Mouse (Mus musculus): ENCODE results near the gene Sowahd.
A peak's percentile ranks its signal among the peaks of the same experiment; 100 is the strongest.
"Not testable (repeated sequence)": the region's sequence is repeated elsewhere in the genome, so short reads cannot be mapped to it uniquely, and the experiment has no call there.

Sowahd gene

GRCm38 (mm10) chrX:37048066-37048889 lies at the start of gene Sowahd:
Sowahd (plus strand) TSS chrX:37048845.
- DNase-seq (ENCODE audit: low spot score in 2 of 2): no peak

- DNase-seq (ENCODE audit: low spot score in 2 of 2): no peak
Measured at GRCm38 (mm10) chrX:37013870-37014269, 34.8 kb upstream of the Sowahd start.

- DNase-seq (ENCODE audit: low spot score in 2 of 2): no peak
Measured at GRCm38 (mm10) chrX:37018150-37018654, 30.4 kb upstream of the Sowahd start.

- no peak for DNase-seq (ENCODE audit: low spot score in 2 of 2)
Measured at GRCm38 (mm10) chrX:37019045-37019444, 29.6 kb upstream of the Sowahd start.

GRCm38 (mm10) chrX:37022690-37023089 lies 26.0 kb upstream of the Sowahd start:
- DNase-seq (ENCODE audit: low spot score in 2 of 2): peak; percentile 8 to 38

GRCm38 (mm10) chrX:37023652-37024309 lies 24.9 kb upstream of the Sowahd start:
- DNase-seq (ENCODE audit: low spot score in 2 of 2): no peak

- peak; percentile 14 to 36 for DNase-seq (ENCODE audit: low spot score in 2 of 2)
Measured at GRCm38 (mm10) chrX:37028378-37028777, 20.3 kb upstream of the Sowahd start.

GRCm38 (mm10) chrX:37042726-37043125 lies 5.9 kb upstream of the Sowahd start:
- DNase-seq (ENCODE audit: low spot score in 2 of 2): peak in 1 of 2 experiments; percentile 52

GRCm38 (mm10) chrX:37048890-37049823 lies 512 bp downstream of the Sowahd start:
- no peak for DNase-seq (ENCODE audit: low spot score in 2 of 2)

GRCm38 (mm10) chrX:37063902-37064301 lies 15.3 kb downstream of the Sowahd start:
- DNase-seq (ENCODE audit: low spot score in 2 of 2): no peak

GRCm38 (mm10) chrX:37067299-37067698 lies 18.7 kb downstream of the Sowahd start:
- DNase-seq (ENCODE audit: low spot score in 2 of 2): no peak

- no peak for DNase-seq (ENCODE audit: low spot score in 2 of 2)
Measured at GRCm38 (mm10) chrX:37068766-37069165, 20.1 kb downstream of the Sowahd start.

- DNase-seq (ENCODE audit: low spot score in 2 of 2): peak in 1 of 2 experiments; percentile 44
Measured at GRCm38 (mm10) chrX:37074262-37074892, 25.7 kb downstream of the Sowahd start.

GRCm38 (mm10) chrX:37076651-37077050 lies 28.0 kb downstream of the Sowahd start:
- no peak for DNase-seq (ENCODE audit: low spot score in 2 of 2)

GRCm38 (mm10) chrX:37080345-37080744 lies 31.7 kb downstream of the Sowahd start:
- DNase-seq (ENCODE audit: low spot score in 2 of 2): not testable (repeated sequence)

- no peak for DNase-seq (ENCODE audit: low spot score in 2 of 2)
Measured at GRCm38 (mm10) chrX:37081194-37081593, 32.5 kb downstream of the Sowahd start.

- peak in 1 of 2 experiments; percentile 21 for DNase-seq (ENCODE audit: low spot score in 2 of 2)
Measured at GRCm38 (mm10) chrX:37084318-37084926, 35.8 kb downstream of the Sowahd start.

- DNase-seq (ENCODE audit: low spot score in 2 of 2): peak; percentile 81 to 82
Measured at GRCm38 (mm10) chrX:37084927-37085660, 36.4 kb downstream of the Sowahd start, which contains the start of gene Rpl39. Rpl39 (minus strand) TSS chrX:37085402.

- no peak for DNase-seq (ENCODE audit: low spot score in 2 of 2)
Measured at GRCm38 (mm10) chrX:37085665-37086064, 37.0 kb downstream of the Sowahd start.

GRCm38 (mm10) chrX:37088778-37089177 lies 40.1 kb downstream of the Sowahd start:
- DNase-seq (ENCODE audit: low spot score in 2 of 2): no peak
